Mouse (Mus musculus): Measurements from ENCODE around the gene Zfp747.

Zfp747 gene

GRCm38 (mm10) chr7:127325550-127325949 is 50.3 kb downstream of the Zfp747 start:
- DNase-seq, result no peak

DNA sequence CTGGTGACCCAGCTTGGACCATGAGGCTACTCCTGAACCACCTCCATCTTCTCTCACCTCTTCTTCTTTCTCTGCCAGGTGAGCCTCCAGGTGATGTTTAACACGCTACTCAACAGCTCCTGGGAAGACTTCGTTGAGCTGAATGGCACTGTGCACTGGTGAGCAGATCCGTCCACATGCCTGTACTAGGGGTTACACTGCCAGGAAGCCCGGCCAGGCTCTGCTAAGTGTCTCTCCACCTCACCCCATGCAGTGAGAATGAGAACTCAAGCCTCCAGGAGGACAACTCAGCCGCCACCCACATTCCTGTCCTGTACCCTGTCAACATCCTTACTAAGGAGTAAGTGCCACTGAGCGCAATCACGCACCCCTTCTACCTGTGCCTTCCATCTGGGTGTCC is 50.9 kb downstream of the Zfp747 start:
- DNase-seq, result no peak
